Mouse (Mus musculus) liver, embryonic 14.5 days (tissue): Measurements from ENCODE around the gene Anapc2. TPM values are rescaled to one million over a fixed set of nuclear protein-coding genes. Genes with fewer than 3 reads are reported as not detected.

Experiments used
- ATAC-seq: fragments of 200-750 bp; cut with Nextera tagmentation; 2 replicates; pipeline ENCODE4 v1.8.0; 2017; ENCODE audit warnings: moderate number of reproducible peaks, mild to moderate bottlenecking, moderate library complexity; ENCODE audit not compliant: insufficient read depth
- DNase-seq, 3 experiments: peaks; one replicate each; pipeline ENCODE4 v3.0.0-alpha.2; 2012 to 2013; ENCODE audit warnings: low read depth in 3 of 3, low spot score in 3 of 3
- H3K27ac ChIP-seq: fragments of 300-500 bp; sonication (generic); 2 replicates; pipeline ENCODE4 v1.5.1; 2014; ENCODE audit warnings: moderate library complexity, mild to moderate bottlenecking, control low read depth, inconsistent platforms
- H3K27me3 ChIP-seq: fragments of 300-500 bp; sonication (generic); 2 replicates; pipeline ENCODE4 v1.6.1; 2014; ENCODE audit warnings: mild to moderate bottlenecking, low read length, moderate library complexity; ENCODE audit not compliant: control insufficient read depth, insufficient read depth
- H3K36me3 ChIP-seq: fragments of 300-500 bp; sonication (generic); replicated peaks from 2 replicates; pipeline ENCODE4 v1.6.1; 2014; ENCODE audit warnings: low read depth; ENCODE audit not compliant: control insufficient read depth, insufficient read depth
- H3K4me1 ChIP-seq, 2 experiments: fragments of 200-500 bp in 1 of 2; fragments of 300-500 bp in 1 of 2; sonication (generic) in 1 of 2; replicated peaks; 2 replicates each; pipeline ENCODE4 v1.6.1; 2012 to 2014; ENCODE audit warnings: antibody characterized with exemption in 1 of 2, inconsistent platforms in 1 of 2, low read length in 1 of 2; ENCODE audit not compliant: control insufficient read depth in 2 of 2, insufficient read depth in 2 of 2
- H3K4me2 ChIP-seq: fragments of 300-500 bp; sonication (generic); 2 replicates; pipeline ENCODE4 v1.6.1; 2014; ENCODE audit warnings: low read depth, mild to moderate bottlenecking, control low read depth, moderate library complexity
- H3K4me3 ChIP-seq, 2 experiments: fragments of 200-500 bp in 1 of 2; fragments of 300-500 bp in 1 of 2; sonication (generic) in 1 of 2; 2 replicates each; pipeline ENCODE4 v1.5.1; 2012 to 2014; ENCODE audit warnings: low read depth in 2 of 2, low read length in 2 of 2, mild to moderate bottlenecking in 2 of 2, control low read depth in 1 of 2, inconsistent platforms in 1 of 2, moderate library complexity in 1 of 2; ENCODE audit not compliant: insufficient read depth in 1 of 2
- H3K9ac ChIP-seq: fragments of 300-500 bp; sonication (generic); replicated peaks from 2 replicates; pipeline ENCODE4 v1.6.1; 2014; ENCODE audit warnings: mild to moderate bottlenecking, control low read depth, moderate library complexity
- H3K9me3 ChIP-seq: fragments of 300-500 bp; sonication (generic); 2 replicates; pipeline ENCODE4 v1.6.1; 2016; ENCODE audit warnings: low read length, mixed read lengths; ENCODE audit not compliant: control insufficient read depth
- CTCF ChIP-seq: IDR thresholded peaks from 2 replicates; pipeline ENCODE4 v1.5.1; 2016; ENCODE audit warnings: antibody characterized with exemption, low read depth, control low read depth
- EP300 ChIP-seq: IDR thresholded peaks from 2 replicates; pipeline ENCODE4 v1.6.1; 2016; ENCODE audit warnings: antibody characterized with exemption, low read depth
- WGBS: fragments of 180-500 bp; shearing (Covaris S2); extraction: QIAGEN DNeasy Blood & Tissue Kit; methylation state at CpG from one replicate; pipeline ENCODE4 v1.1.7; 2014; ENCODE audit not compliant: insufficient replicate concordance; 5-methylcytosine and 5-hydroxymethylcytosine counted together
- polyA plus RNA-seq, 2 experiments: library from polyadenylated mRNA; depleted of rRNA in 1 of 2; stranded (reverse) in 1 of 2; unstranded in 1 of 2; fragments of >200 nt; fragmentation: Nextera tagmentation in 1 of 2; extraction: Ambion mirVana in 1 of 2; gene quantifications; 2 replicates each; pipeline versions ENCODE4 v1.2.1 to v1.2.3; 2012 to 2014

Gene Anapc2
- polyA plus RNA-seq, 2 experiments: 23.8 to 30.2 TPM

DNA sequence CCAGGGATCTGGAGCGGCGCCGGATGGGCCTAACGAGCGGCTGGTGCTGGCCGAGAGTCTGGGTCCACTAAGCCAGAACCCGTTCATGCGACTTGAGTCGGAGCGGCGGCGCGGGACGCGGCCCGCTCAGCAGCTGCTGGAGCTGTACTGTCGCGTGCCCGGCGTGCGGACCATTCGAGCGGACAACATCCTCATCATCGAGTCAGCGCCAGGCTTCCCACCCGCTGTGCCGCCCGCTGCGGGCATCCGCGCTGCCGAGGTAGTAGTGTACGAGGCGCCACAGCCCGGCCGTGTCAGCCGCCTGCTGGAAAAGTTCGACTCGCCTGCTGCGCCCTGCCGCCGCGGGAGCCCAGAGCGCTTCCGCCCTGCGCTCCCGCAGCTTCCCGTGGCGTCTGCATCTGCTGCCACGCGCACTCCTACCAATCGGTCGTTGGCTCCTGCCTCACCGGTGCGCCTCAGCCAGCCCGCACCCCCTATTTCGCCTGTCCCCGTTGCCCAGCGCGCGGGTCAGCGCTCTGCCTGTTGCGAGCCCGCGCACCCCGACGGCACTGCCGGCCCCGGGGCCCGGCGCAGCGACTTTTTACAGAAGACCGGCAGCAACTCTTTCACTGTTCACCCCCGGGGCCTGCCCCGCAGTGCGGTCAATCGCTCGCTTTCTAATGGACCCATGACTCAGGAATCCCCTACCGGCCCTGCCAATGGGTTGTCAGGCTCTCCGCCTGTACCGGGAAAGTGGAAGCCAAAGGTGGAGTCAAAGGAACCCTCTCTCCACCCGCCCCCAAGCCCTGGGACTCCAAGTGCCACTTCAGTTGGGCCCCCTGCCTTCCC, 9.3 kb upstream of the Anapc2 start:
- Histone ChIP-seq H3K4me1 (peaks cover 13 to 35% of the 10 kb centered on the region in 2 experiments), H3K4me2 (peak overlapping the region; percentile 99), H3K27ac (no peak overlapping the region; the same call in 1 of the 2 replicates), H3K9me3 (no peaks in the 10 kb centered on the region), H3K9ac (peak overlapping the region; percentile 76), H3K27me3 (no peaks in the 10 kb centered on the region), H3K4me3 (peak overlapping the region; percentile 53 to 81), H3K36me3 (no peaks in the 10 kb centered on the region)
- ATAC-seq (peak; percentile 38), DNase-seq (no peak)
- TF ChIP-seq EP300 (no peak), CTCF (0 out of 2 replicates have a peak, but pooled peaks have one; percentile 8)
- under 1% methylated on average over 80 of the region's 82 CpGs for WGBS

DNA sequence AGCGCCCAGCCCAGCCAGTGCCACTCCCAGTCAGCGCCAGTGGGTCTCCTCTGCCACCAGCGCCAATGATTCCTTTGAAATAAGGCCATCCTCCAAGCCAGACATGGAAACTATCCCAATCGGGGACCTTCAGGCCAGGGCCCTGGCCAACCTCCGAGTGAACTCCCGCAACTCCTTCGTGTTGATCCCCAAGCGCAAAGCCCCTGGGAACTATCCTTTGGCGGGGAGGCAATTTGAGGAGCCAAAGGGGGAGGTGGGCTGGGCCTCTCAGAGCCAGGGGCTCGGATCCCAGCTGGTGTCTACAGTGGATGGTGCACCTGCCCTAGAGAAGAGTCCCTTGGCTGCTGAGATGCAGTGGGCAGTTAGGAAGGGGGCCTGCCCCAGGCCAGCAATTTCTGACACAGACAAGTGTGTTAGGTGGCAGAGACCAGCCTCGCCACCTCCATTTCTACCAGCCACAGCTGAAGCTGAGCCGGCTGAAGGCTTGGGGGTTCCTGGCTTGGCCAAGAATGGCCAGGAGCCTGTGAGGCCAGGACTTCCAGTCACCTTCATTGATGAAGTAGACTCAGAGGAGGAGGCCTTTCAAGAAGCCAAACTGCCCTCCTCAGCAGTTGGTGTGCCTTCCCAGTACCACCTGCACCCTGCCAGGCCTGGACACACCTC, 8.5 kb upstream of the Anapc2 start:
- 30% methylated on average over 12 of the region's 12 CpGs for WGBS
- peaks cover 13 to 35% of the 10 kb centered on the region in 2 experiments for H3K4me1 ChIP-seq

GRCm38 (mm10) chr2:25264286-25264660, 8.0 kb upstream of the Anapc2 start:
- DNase-seq (no peak), ATAC-seq (no peak)
- Histone ChIP-seq H3K9me3 (no peaks in the 10 kb centered on the region), H3K4me2 (peak overlapping the region; percentile 99), H3K27ac (no peak overlapping the region), H3K4me3 (no peak overlapping the region), H3K36me3 (peaks cover 4% of the 10 kb centered on the region; the same call in 1 of the 2 replicates), H3K27me3 (no peaks in the 10 kb centered on the region), H3K9ac (no peak overlapping the region), H3K4me1 (peaks cover 13 to 35% of the 10 kb centered on the region in 2 experiments)
- 63% methylated on average over 5 of the region's 5 CpGs for WGBS
- no peak for TF ChIP-seq CTCF
- no peak for TF ChIP-seq EP300

More for the DNA sequence above, 8.5 kb upstream of the Anapc2 start:
- no peak for DNase-seq
- TF ChIP-seq CTCF: no peak
- TF ChIP-seq EP300: no peak
- ATAC-seq: no peak
- Histone ChIP-seq H3K4me3 (peak overlapping the region; percentile 53 to 81), H3K4me2 (peak overlapping the region; percentile 99), H3K9ac (peak overlapping the region; percentile 76), H3K27me3 (no peaks in the 10 kb centered on the region), H3K36me3 (no peaks in the 10 kb centered on the region), H3K9me3 (no peaks in the 10 kb centered on the region), H3K27ac (no peak overlapping the region)

DNA sequence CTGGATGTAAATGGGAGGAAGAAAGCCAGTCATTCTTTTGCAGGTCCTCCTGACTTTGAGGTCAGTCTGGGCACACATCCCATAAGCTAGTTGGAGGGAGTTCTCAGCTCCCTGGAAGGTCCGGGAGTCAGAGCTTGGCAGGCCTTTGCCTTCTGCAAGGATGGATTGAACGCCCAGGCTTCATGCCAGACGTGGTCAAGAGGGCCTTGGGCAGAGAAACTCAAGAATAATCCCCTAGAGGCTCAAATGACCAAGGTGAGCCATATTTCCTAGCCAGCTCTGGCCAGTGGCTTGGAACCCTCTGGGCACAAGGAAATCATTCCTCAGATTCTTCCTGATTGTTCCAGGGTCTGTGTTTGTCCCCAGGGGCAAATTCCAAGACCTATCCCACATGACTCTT, 7.4 kb upstream of the Anapc2 start:
- H3K9ac ChIP-seq: no peak overlapping the region
- no peak for DNase-seq
- H3K36me3 ChIP-seq: peaks cover 9% of the 10 kb centered on the region
- peaks cover 13 to 35% of the 10 kb centered on the region in 2 experiments for H3K4me1 ChIP-seq
- H3K9me3 ChIP-seq: no peaks in the 10 kb centered on the region
- no peak for ATAC-seq
- H3K4me3 ChIP-seq: no peak overlapping the region
- H3K4me2 ChIP-seq: peak overlapping the region; percentile 99
- H3K27me3 ChIP-seq: no peaks in the 10 kb centered on the region
- WGBS: 63% methylated on average over 3 of the region's 3 CpGs
- H3K27ac ChIP-seq: no peak overlapping the region
- no peak for TF ChIP-seq CTCF
- no peak for TF ChIP-seq EP300
